9 mouse cellular contexts compared by ENCODE assay signal in the genomic region with DNA sequence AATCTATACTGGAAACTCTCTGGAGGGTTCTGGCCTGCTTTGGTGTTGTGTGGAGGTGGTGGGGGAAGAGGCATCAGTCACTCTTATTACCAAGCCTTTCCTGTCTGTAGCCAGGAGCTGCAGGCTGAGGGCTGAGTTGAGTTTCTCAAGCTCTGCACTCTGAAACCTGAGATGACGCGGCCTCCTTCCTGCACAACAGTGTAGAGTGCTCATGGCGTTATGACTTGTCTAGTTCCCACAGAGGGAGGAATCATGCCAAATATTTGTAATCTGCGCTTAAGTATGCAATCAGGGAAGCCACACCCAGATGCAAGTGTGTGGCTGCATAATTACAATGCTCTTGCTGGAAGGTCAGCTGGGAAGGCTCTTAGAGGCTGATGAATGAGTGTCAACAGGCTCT.
A peak's percentile ranks its signal among the peaks of the same experiment; 100 is the strongest.
DNase-seq lines count a peak whose midpoint lies in the region; ATAC-seq and TF ChIP-seq lines count a peak whose summit lies in the region.
"Had no signal": no experiment of that assay in that cellular context is flagged by ENCODE, and none has a peak within 500 bp of the region (broad histone marks: within the 10 kb centered on the region; RNA-seq: fewer than 3 reads in every experiment).

No protein-coding gene starts in this region.

- DNase-seq in gastrocnemius, postnatal 10 days = peak; percentile 15
- no peak for DNase-seq in gastrocnemius, postnatal 4 days (ENCODE audit: low spot score in 2 of 2)
- peak; percentile 58 for DNase-seq in heart, adult 8-10 months (ENCODE audit: low spot score)
- DNase-seq in kidney, postnatal 0 days (ENCODE audit: low spot score) = peak; percentile 88
- DNase-seq in lung, postnatal 4 days = peak; percentile 11 to 31
- no peak for DNase-seq in retina, postnatal 1 day
- DNase-seq in spleen, postnatal 36 days (ENCODE audit: low spot score in 2 of 2) = no peak
- DNase-seq in liver, embryonic 11.5 days (ENCODE audit: low spot score) = no peak

- no peak overlapping the region for H3K27ac ChIP-seq in kidney, postnatal 0 days
- no peak overlapping the region for H3K27ac ChIP-seq in liver, embryonic 11.5 days (ENCODE audit: low read depth, low read length)
- H3K27ac ChIP-seq: hindbrain, embryonic 12.5 days had no signal

- no peaks in the 10 kb centered on the region for H3K9me3 ChIP-seq in kidney, postnatal 0 days (replicated peaks; ENCODE audit: low read length)
- H3K9me3 ChIP-seq in liver, embryonic 11.5 days (ENCODE audit: control insufficient read depth, low read length) = no peaks in the 10 kb centered on the region
- H3K9me3 ChIP-seq: hindbrain, embryonic 12.5 days had no signal

- TF ChIP-seq CTCF in kidney, postnatal 0 days (IDR thresholded peaks at IDR 0.05; ENCODE audit: low read depth) = no peak

- WGBS in kidney, postnatal 0 days = 16% methylated on average over 4 of the region's 4 CpGs
- WGBS in liver, embryonic 11.5 days = 68% methylated on average over 4 of the region's 4 CpGs

- no peak overlapping the region for H3K9ac ChIP-seq in kidney, postnatal 0 days (ENCODE audit: low read depth, low read length)
- no peak overlapping the region for H3K9ac ChIP-seq in liver, embryonic 11.5 days (ENCODE audit: low read depth, low read length)
- H3K9ac ChIP-seq: hindbrain, embryonic 12.5 days had no signal

- no peaks in the 10 kb centered on the region for H3K27me3 ChIP-seq in kidney, postnatal 0 days (ENCODE audit: insufficient read depth, low read length)
- H3K27me3 ChIP-seq in liver, embryonic 11.5 days (replicated peaks; ENCODE audit: control insufficient read depth, insufficient read depth, low read length) = no peaks in the 10 kb centered on the region
- H3K27me3 ChIP-seq: hindbrain, embryonic 12.5 days had no signal

- no peak overlapping the region for H3K4me3 ChIP-seq in kidney, postnatal 0 days (replicated peaks; ENCODE audit: low read depth, low read length)
- no peak overlapping the region for H3K4me3 ChIP-seq in liver, embryonic 11.5 days (ENCODE audit: low read depth, low read length)
- H3K4me3 ChIP-seq: hindbrain, embryonic 12.5 days had no signal

- 0 out of 2 replicates have a peak, but pooled peaks cover 9% of the 10 kb centered on the region for H3K4me1 ChIP-seq in kidney, postnatal 0 days (replicated peaks; ENCODE audit: insufficient read depth, low read length)
- no peaks in the 10 kb centered on the region for H3K4me1 ChIP-seq in liver, embryonic 11.5 days (replicated peaks; ENCODE audit: control insufficient read depth, insufficient read depth, low read length)
- H3K4me1 ChIP-seq: hindbrain, embryonic 12.5 days had no signal

- ATAC-seq in kidney, postnatal 0 days (replicated peaks; ENCODE audit: low FRiP score, low read depth) = peak; percentile 46; the same call in 1 of the 2 replicates
- no peak for ATAC-seq in liver, embryonic 11.5 days (replicated peaks; ENCODE audit: low FRiP score)

- no peaks in the 10 kb centered on the region for H3K36me3 ChIP-seq in kidney, postnatal 0 days (ENCODE audit: insufficient read depth, low read length)
- no peaks in the 10 kb centered on the region for H3K36me3 ChIP-seq in liver, embryonic 11.5 days (ENCODE audit: control insufficient read depth, insufficient read depth, low read length)
- H3K36me3 ChIP-seq: hindbrain, embryonic 12.5 days had no signal

- H3K4me2 ChIP-seq in kidney, postnatal 0 days (ENCODE audit: low read length) = no peak overlapping the region
- no peak overlapping the region for H3K4me2 ChIP-seq in liver, embryonic 11.5 days
- H3K4me2 ChIP-seq: hindbrain, embryonic 12.5 days had no signal

Comparison
In these comparisons a context has a peak if more than half of its experiments do, and no peak if none do; other contexts are left out.
1. DNase-seq: peak in gastrocnemius, postnatal 10 days (single experiment), heart, adult 8-10 months (single experiment), kidney, postnatal 0 days (single experiment) and lung, postnatal 4 days (2 of 2); none in gastrocnemius, postnatal 4 days (0 of 2), retina, postnatal 1 day (single experiment), spleen, postnatal 36 days (0 of 2) and liver, embryonic 11.5 days (single experiment).